Mouse (Mus musculus) embryonic facial prominence, embryonic 12.5 days (tissue): Measurements from ENCODE around the gene Acbd4. TPM values are rescaled to one million over a fixed set of nuclear protein-coding genes. Genes with fewer than 3 reads are reported as not detected.

Experiments
- ATAC-seq: fragments of 200-750 bp; cut with Nextera tagmentation; 2 replicates; pipeline ENCODE4 v1.8.0; 2017; ENCODE audit not compliant: insufficient number of reproducible peaks, insufficient read depth, low FRiP score, low TSS enrichment
- H3K27ac ChIP-seq: fragments of 300-500 bp; sonication (generic); 2 replicates; pipeline ENCODE4 v1.5.1; 2016; ENCODE audit warnings: mild to moderate bottlenecking
- H3K27me3 ChIP-seq: fragments of 300-500 bp; sonication (generic); 2 replicates; pipeline ENCODE4 v1.6.1; 2016; ENCODE audit warnings: mild to moderate bottlenecking, moderate library complexity
- H3K36me3 ChIP-seq: fragments of 300-500 bp; sonication (generic); 2 replicates; pipeline ENCODE4 v1.6.1; 2016; ENCODE audit warnings: mild to moderate bottlenecking
- H3K4me1 ChIP-seq: fragments of 300-500 bp; sonication (generic); 2 replicates; pipeline ENCODE4 v1.6.1; 2016
- H3K4me2 ChIP-seq: fragments of 300-500 bp; sonication (generic); replicated peaks from 2 replicates; pipeline ENCODE4 v1.6.1; 2016; ENCODE audit warnings: mild to moderate bottlenecking, moderate library complexity
- H3K4me3 ChIP-seq: fragments of 300-500 bp; sonication (generic); 2 replicates; pipeline ENCODE4 v1.5.1; 2016; ENCODE audit warnings: mild to moderate bottlenecking
- H3K9ac ChIP-seq: fragments of 300-500 bp; sonication (generic); 2 replicates; pipeline ENCODE4 v1.6.1; 2016; ENCODE audit warnings: mild to moderate bottlenecking, moderate library complexity
- H3K9me3 ChIP-seq: fragments of 300-500 bp; sonication (generic); 2 replicates; pipeline ENCODE4 v1.6.1; 2016; ENCODE audit warnings: mild to moderate bottlenecking, moderate library complexity
- WGBS: fragments of 180-500 bp; shearing (Covaris S2); methylation state at CpG from one replicate; pipeline ENCODE4 v1.1.7; 2016; 5-methylcytosine and 5-hydroxymethylcytosine counted together
- polyA plus RNA-seq: library from polyadenylated mRNA; unstranded; fragments of >200 nt; fragmentation: Nextera tagmentation; extraction: Ambion mirVana; gene quantifications from 2 replicates; pipeline ENCODE4 v1.2.1, GENCODE M21; 2016

Gene Acbd4
- polyA plus RNA-seq, 1 experiment from 2014 or later: 9.7 TPM

DNA sequence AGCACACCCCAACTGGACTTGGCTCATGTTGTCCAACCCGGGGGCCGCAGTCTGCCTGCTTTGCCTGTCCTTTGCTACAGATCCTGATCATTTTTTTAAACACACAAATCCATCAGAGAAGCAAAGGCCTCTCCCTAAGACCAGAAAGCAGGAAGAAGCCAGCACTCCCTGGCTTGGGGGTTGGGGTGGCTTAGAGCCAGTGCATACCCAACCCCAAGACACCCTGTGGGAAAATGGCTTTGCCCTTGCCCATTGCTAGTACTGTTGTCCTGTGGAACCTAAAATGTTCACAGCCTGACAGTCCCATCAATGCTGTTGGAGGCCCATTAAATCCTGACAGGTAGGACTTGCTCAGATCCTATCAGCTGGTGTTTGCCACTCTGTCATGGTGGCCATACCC lies 31.8 kb upstream of the Acbd4 start:
- Histone ChIP-seq H3K36me3 (peaks cover 57% of the 10 kb centered on the region), H3K27ac (no peak overlapping the region), H3K4me2 (no peak overlapping the region), H3K9me3 (no peaks in the 10 kb centered on the region), H3K9ac (no peak overlapping the region), H3K4me1 (no peaks in the 10 kb centered on the region), H3K4me3 (no peak overlapping the region), H3K27me3 (no peaks in the 10 kb centered on the region)
- WGBS: 98% methylated on average over 2 of the region's 2 CpGs
- no peak for ATAC-seq

DNA sequence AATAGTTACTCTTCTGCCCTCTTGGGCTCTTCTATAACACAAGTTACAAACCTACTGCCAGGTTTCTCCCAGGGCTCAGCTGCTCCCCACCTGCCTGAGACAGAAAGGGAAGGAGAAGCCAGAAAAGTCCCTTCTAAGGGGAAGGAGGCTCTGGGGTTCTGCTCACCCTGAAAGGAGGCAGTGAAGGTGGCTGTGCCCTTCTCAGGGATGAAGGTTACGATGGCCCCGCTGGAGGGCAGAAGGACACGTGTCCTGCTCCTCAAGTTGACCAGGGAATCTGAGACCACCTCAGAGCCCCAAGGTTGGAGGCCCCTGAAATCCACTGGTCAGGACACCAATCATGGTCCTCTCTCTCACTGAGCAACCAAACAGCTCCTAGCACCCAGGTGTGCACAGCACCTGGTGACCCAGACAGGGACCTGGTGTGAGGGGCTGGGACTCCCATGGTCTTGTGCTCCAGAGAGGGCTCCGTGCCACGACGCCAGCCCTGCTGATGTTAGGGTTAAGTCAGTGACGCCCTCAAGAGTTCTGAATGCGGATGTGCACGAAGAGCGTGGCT lies 31.1 kb upstream of the Acbd4 start:
- no peaks in the 10 kb centered on the region for H3K9me3 ChIP-seq
- no peaks in the 10 kb centered on the region for H3K27me3 ChIP-seq
- no peak overlapping the region for H3K9ac ChIP-seq
- 92% methylated on average over 10 of the region's 10 CpGs for WGBS
- H3K4me2 ChIP-seq: no peak overlapping the region
- no peak for ATAC-seq
- H3K4me1 ChIP-seq: no peaks in the 10 kb centered on the region
- H3K36me3 ChIP-seq: peaks cover 52% of the 10 kb centered on the region
- H3K27ac ChIP-seq: no peak overlapping the region
- no peak overlapping the region for H3K4me3 ChIP-seq

- no peaks in the 10 kb centered on the region for H3K9me3 ChIP-seq
- 0 out of 2 replicates have a peak, but pooled peaks cover 2% of the 10 kb centered on the region for H3K27me3 ChIP-seq
- no peak overlapping the region for H3K4me2 ChIP-seq
- H3K4me1 ChIP-seq: no peaks in the 10 kb centered on the region
- 90% methylated on average over 7 of the region's 7 CpGs for WGBS
- ATAC-seq: no peak
- no peak overlapping the region for H3K4me3 ChIP-seq
- no peak overlapping the region for H3K27ac ChIP-seq
- no peak overlapping the region for H3K9ac ChIP-seq
- H3K36me3 ChIP-seq: peaks cover 22% of the 10 kb centered on the region
These were observed 27.8 kb upstream of the Acbd4 start for GRCm38 (mm10) chr11:103073671-103074070.

- Histone ChIP-seq H3K27me3 (peaks cover 5% of the 10 kb centered on the region; the same call in 1 of the 2 replicates), H3K27ac (no peak overlapping the region), H3K9ac (no peak overlapping the region), H3K4me3 (no peak overlapping the region), H3K4me2 (no peak overlapping the region), H3K9me3 (no peaks in the 10 kb centered on the region), H3K36me3 (peaks cover 17% of the 10 kb centered on the region), H3K4me1 (no peaks in the 10 kb centered on the region)
- 56% methylated on average over 10 of the region's 10 CpGs for WGBS
- no peak for ATAC-seq
These were observed 27.3 kb upstream of the Acbd4 start for GRCm38 (mm10) chr11:103074121-103074650.

DNA sequence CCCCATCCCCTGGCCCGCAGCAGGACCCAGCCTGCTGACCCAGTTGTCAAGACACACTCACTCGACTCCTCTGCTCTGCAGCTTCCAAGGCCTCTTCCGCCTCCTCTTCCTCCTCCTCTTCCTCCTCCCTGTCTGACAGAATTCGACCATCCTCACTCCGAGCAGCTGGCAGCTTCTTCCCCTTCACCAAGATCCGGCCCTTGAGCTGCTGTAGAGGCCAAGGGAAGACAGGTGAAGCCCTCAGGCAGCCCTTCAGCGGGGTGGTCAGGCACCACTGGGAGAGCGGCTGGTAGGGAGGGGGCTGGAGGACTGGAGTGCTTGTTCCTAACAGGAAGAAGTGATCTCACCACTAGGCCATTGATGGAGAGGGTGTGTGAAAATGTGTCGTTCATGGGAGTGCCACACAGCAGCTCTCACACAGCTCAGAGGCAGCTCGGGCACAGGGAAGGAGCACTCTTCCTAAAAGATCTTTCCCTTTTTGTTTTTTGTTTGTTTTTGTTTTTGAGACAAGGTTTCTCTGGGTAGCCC lies 26.6 kb upstream of the Acbd4 start:
- peaks cover 11% of the 10 kb centered on the region for H3K27me3 ChIP-seq
- H3K4me1 ChIP-seq: no peaks in the 10 kb centered on the region
- WGBS: 17% methylated on average over 10 of the region's 10 CpGs
- H3K27ac ChIP-seq: no peak overlapping the region
- 0 out of 2 replicates have a peak overlapping the region, but pooled peaks have one; percentile 17 for H3K9ac ChIP-seq
- no peak for ATAC-seq
- H3K4me3 ChIP-seq: no peak overlapping the region
- H3K36me3 ChIP-seq: peaks cover 10% of the 10 kb centered on the region
- H3K9me3 ChIP-seq: no peaks in the 10 kb centered on the region
- no peak overlapping the region for H3K4me2 ChIP-seq

GRCm38 (mm10) chr11:103076010-103076409 lies 25.5 kb upstream of the Acbd4 start:
- Histone ChIP-seq H3K4me2 (no peak overlapping the region), H3K9me3 (no peaks in the 10 kb centered on the region), H3K4me1 (peaks cover 8% of the 10 kb centered on the region), H3K36me3 (peaks cover under 1% of the 10 kb centered on the region; the same call in 1 of the 2 replicates), H3K27me3 (peaks cover 22% of the 10 kb centered on the region), H3K4me3 (no peak overlapping the region), H3K9ac (no peak overlapping the region), H3K27ac (no peak overlapping the region)
- ATAC-seq: no peak
- 92% methylated on average over 7 of the region's 7 CpGs for WGBS

DNA sequence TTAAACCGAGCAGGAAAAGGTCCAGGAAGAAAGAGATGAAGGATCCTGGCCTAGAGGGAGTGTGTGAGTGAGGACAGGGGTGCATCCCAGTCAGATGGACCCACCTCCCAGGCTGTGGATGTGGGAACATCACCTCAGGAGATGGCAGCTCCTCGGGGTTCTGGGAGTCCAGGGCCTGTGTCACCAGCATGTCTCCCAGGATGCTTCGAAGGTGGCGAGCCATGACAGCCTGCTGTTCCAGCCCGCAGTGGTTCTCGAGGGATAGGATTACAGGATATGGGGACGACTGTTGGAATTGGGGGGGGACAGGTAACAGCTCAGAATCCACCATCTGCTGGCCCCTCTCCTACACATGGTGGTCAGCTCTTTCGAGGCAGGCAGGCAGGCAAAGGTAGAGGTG lies 24.9 kb upstream of the Acbd4 start:
- ATAC-seq: no peak
- Histone ChIP-seq H3K9ac (no peak overlapping the region), H3K27me3 (peaks cover 28% of the 10 kb centered on the region), H3K4me1 (peaks cover 8% of the 10 kb centered on the region), H3K9me3 (no peaks in the 10 kb centered on the region), H3K4me3 (no peak overlapping the region), H3K36me3 (no peaks in the 10 kb centered on the region), H3K27ac (no peak overlapping the region), H3K4me2 (no peak overlapping the region)
- WGBS: 76% methylated on average over 8 of the region's 8 CpGs

DNA sequence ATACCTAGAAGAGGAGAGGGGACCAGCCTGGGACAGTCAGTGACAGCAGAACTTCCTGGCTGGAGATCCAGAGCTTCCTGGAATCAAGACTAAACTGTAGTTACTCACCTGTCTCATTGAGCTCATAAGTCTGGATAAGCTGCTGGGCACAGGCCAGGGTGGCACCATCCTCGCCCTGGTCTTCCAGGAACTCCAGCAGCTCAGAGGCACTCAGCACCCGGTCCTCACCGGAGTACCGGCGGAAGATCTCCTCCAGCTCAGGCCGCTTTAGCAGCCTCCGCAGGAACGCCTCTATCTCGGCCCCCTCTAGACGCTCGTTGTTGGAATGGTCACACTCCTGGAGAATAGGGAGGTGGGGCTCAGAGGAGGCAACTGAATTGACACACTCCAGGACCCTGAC lies 23.4 kb upstream of the Acbd4 start:
- 77% methylated on average over 11 of the region's 11 CpGs for WGBS
- H3K27me3 ChIP-seq: peaks cover 42% of the 10 kb centered on the region
- no peaks in the 10 kb centered on the region for H3K36me3 ChIP-seq
- peaks cover 8% of the 10 kb centered on the region for H3K4me1 ChIP-seq
- H3K9me3 ChIP-seq: no peaks in the 10 kb centered on the region
- ATAC-seq: no peak
- no peak overlapping the region for H3K27ac ChIP-seq
- no peak overlapping the region for H3K4me2 ChIP-seq
- no peak overlapping the region for H3K4me3 ChIP-seq
- no peak overlapping the region for H3K9ac ChIP-seq

DNA sequence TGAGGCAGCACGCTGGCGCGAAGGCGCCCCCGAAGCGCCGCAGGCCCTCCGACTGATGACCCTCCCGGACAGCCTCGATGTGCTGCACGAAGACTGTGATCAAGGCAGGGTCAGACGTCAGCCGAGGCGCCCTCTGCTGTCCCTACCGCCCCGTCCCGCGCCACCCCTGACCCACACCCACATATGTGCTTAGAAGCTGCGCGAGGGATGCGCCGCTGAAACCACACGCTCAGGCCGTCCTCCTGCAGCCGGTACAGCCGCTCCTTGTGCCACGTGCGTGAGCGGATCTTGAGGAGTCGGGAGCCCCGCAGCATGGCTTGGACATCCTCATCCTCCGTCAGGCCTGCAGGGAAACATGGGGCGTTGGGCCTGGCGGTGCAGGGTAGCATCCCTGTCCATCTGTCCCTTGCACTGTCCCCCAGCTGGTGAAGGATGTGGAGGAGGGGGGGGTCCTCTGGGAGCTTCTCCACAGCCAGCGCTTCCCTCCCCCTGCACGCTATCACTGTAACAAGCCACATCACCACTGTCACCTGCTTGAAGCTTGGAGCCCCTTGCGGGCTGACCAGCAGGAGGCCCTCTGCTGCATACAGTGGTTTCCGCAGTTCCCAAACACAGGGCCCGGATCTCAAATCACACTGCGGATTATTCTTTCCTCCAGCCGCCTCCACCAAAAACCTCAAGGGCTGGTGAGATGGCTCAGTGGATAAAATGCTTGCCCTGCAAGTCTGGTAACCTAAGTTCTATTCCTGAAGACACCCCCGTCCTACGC lies 21.0 kb upstream of the Acbd4 start:
- no peak for ATAC-seq
- Histone ChIP-seq H3K27ac (no peak overlapping the region), H3K4me3 (peak overlapping the region; percentile 27), H3K36me3 (no peaks in the 10 kb centered on the region), H3K4me1 (peaks cover 8% of the 10 kb centered on the region), H3K9ac (peak overlapping the region; percentile 27), H3K4me2 (peak overlapping the region; percentile 57), H3K27me3 (peaks cover 42% of the 10 kb centered on the region), H3K9me3 (no peaks in the 10 kb centered on the region)
- 2% methylated on average over 43 of the region's 43 CpGs for WGBS

- no peaks in the 10 kb centered on the region for H3K36me3 ChIP-seq
- peaks cover 8% of the 10 kb centered on the region for H3K4me1 ChIP-seq
- H3K9ac ChIP-seq: no peak overlapping the region
- WGBS: 45% methylated on average over 6 of the region's 6 CpGs
- peaks cover 42% of the 10 kb centered on the region for H3K27me3 ChIP-seq
- H3K27ac ChIP-seq: no peak overlapping the region
- H3K4me3 ChIP-seq: no peak overlapping the region
- H3K4me2 ChIP-seq: no peak overlapping the region
- no peaks in the 10 kb centered on the region for H3K9me3 ChIP-seq
- ATAC-seq: no peak
These were observed 19.9 kb upstream of the Acbd4 start for GRCm38 (mm10) chr11:103081631-103082030.

- peaks cover 12% of the 10 kb centered on the region; the same call in 1 of the 2 replicates for H3K4me1 ChIP-seq
- no peak for ATAC-seq
- WGBS: 90% methylated on average over 7 of the region's 7 CpGs
- H3K27me3 ChIP-seq: peaks cover 13% of the 10 kb centered on the region
- no peak overlapping the region for H3K4me2 ChIP-seq
- no peak overlapping the region for H3K27ac ChIP-seq
- no peak overlapping the region for H3K4me3 ChIP-seq
- H3K9me3 ChIP-seq: no peaks in the 10 kb centered on the region
- no peak overlapping the region for H3K9ac ChIP-seq
- no peaks in the 10 kb centered on the region for H3K36me3 ChIP-seq
These were observed 8.2 kb upstream of the Acbd4 start for GRCm38 (mm10) chr11:103093306-103093705.
